Mouse (Mus musculus) midbrain, embryonic 10.5 days (tissue): ENCODE data around the gene Ing3. TPM values are rescaled to one million over a fixed set of nuclear protein-coding genes. Genes with fewer than 3 reads are reported as not detected.
A peak's percentile ranks its signal among the peaks of the same experiment; 100 is the strongest.

Source experiments
- DNase-seq: peaks from one replicate; pipeline ENCODE4 v3.0.0-alpha.2; 2017; ENCODE audit warnings: low spot score
- H3K27ac ChIP-seq: fragments of 300-500 bp; sonication (generic); replicated peaks from 2 replicates; pipeline ENCODE4 v1.5.1; 2016; ENCODE audit warnings: mild to moderate bottlenecking
- H3K27me3 ChIP-seq: fragments of 300-500 bp; sonication (generic); 2 replicates; pipeline ENCODE4 v1.6.1; 2016; ENCODE audit warnings: low read depth, mild to moderate bottlenecking; ENCODE audit not compliant: poor library complexity, severe bottlenecking
- H3K36me3 ChIP-seq: fragments of 300-500 bp; sonication (generic); 2 replicates; pipeline ENCODE4 v1.6.1; 2016; ENCODE audit warnings: mild to moderate bottlenecking, moderate library complexity
- H3K4me1 ChIP-seq: fragments of 300-500 bp; sonication (generic); 2 replicates; pipeline ENCODE4 v1.6.1; 2016
- H3K4me3 ChIP-seq: fragments of 300-500 bp; sonication (generic); 2 replicates; pipeline ENCODE4 v1.5.1; 2016; ENCODE audit warnings: mild to moderate bottlenecking, moderate library complexity
- H3K9me3 ChIP-seq: fragments of 300-500 bp; sonication (generic); replicated peaks from 2 replicates; pipeline ENCODE4 v1.6.1; 2016; ENCODE audit warnings: mild to moderate bottlenecking
- WGBS: fragments of 180-500 bp; shearing (Covaris S2); methylation state at CpG from one replicate; pipeline ENCODE4 v1.1.7; 2016; 5-methylcytosine and 5-hydroxymethylcytosine counted together
- polyA plus RNA-seq: library from polyadenylated mRNA; unstranded; fragments of >200 nt; fragmentation: Nextera tagmentation; extraction: Ambion mirVana; gene quantifications from 2 replicates; pipeline ENCODE4 v1.2.1, GENCODE M21; 2016

The Ing3 gene
- polyA plus RNA-seq, 1 experiment from 2014 or later: 55.8 TPM

DNA sequence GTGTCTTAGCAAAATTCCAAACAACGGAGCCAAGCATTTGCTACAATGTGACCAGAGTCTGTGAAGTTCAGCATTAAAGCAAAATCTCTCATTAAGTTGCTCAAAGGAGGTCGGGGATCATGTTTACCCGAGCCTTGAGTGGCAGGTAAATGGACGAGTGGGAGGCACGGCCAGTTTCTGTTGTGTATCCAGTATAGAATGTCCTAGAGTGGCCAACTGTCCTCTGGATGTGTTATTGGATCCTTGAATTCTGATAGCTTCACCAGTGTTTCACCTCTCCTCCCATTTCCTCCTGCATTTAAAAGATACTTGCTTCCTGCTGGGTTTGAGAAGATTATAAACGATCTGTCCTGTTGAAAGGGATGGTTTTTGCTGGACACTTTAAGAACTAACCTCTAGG is 50.7 kb downstream of the Ing3 start:
- Histone ChIP-seq H3K4me1 (peaks cover 18% of the 10 kb centered on the region), H3K4me3 (no peak overlapping the region), H3K27ac (no peak overlapping the region), H3K9me3 (no peaks in the 10 kb centered on the region), H3K27me3 (peaks cover 15% of the 10 kb centered on the region), H3K36me3 (no peaks in the 10 kb centered on the region)
- 56% methylated on average over 6 of the region's 6 CpGs for WGBS
- no peak for DNase-seq

DNA sequence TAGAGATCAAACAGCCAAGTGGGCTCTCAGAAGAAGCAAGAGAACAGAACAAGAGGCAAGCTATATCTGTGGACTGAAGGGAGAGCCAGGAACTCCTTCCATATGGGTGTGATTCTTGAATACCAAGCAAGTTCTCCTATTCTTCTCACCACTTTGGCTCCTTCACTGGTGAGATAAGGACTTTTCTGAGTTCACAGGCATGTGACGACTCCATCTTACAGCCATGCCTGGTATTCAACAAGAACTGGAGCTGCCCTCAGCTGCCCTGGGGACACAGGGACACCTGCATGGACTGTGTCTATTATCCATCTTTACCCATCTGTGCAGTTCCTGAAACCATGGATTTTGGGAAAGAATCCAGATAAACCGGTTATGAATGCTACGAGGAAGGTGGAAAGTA is 51.5 kb downstream of the Ing3 start:
- H3K4me1 ChIP-seq: peaks cover 18% of the 10 kb centered on the region
- H3K36me3 ChIP-seq: no peaks in the 10 kb centered on the region
- no peaks in the 10 kb centered on the region for H3K9me3 ChIP-seq
- peaks cover 15% of the 10 kb centered on the region for H3K27me3 ChIP-seq
- no peak overlapping the region for H3K4me3 ChIP-seq
- no peak for DNase-seq
- H3K27ac ChIP-seq: no peak overlapping the region
- 97% methylated on average over 3 of the region's 3 CpGs for WGBS

DNA sequence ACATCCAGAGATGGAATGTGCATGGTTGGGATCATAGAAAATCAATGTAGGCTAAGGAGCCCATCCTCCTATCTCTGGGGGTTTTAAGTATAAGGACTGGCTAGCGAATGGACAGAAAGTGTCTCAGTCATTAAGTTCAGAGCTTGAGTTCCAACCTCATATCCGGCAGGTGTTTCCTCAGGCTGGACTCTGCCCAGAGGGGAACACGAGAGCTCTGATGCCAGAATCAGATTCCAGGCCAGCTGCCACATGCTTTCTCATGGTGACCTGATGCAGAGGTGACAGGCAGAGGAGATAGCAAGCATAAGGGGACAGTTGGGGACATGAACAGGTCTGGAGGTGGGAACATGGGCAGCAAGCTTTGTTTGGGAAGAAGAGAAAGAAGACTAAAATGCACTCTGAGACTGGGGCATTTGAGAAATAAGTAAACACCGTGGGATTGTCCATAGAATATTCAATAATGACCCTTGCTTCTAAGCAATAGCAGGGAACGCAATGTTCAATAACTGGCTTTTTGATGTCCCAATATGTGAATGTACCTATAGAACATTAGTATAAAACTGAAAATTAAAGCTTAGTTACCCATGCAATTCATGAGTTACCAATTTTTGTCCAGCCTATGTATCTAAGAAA is 52.0 kb downstream of the Ing3 start:
- DNase-seq: no peak
- H3K27me3 ChIP-seq: peaks cover 15% of the 10 kb centered on the region
- H3K36me3 ChIP-seq: no peaks in the 10 kb centered on the region
- H3K4me3 ChIP-seq: no peak overlapping the region
- 91% methylated on average over 5 of the region's 5 CpGs for whole genome bisulfite sequencing
- H3K4me1 ChIP-seq: peaks cover 18% of the 10 kb centered on the region
- no peaks in the 10 kb centered on the region for H3K9me3 ChIP-seq
- H3K27ac ChIP-seq: no peak overlapping the region

GRCm38 (mm10) chr6:22002521-22003199 is 53.3 kb downstream of the Ing3 start:
- no peak overlapping the region for H3K4me3 ChIP-seq
- no peaks in the 10 kb centered on the region for H3K36me3 ChIP-seq
- H3K4me1 ChIP-seq: peaks cover 18% of the 10 kb centered on the region
- 31% methylated on average over 17 of the region's 17 CpGs for WGBS
- H3K27ac ChIP-seq: no peak overlapping the region
- no peak for DNase-seq
- no peaks in the 10 kb centered on the region for H3K9me3 ChIP-seq
- H3K27me3 ChIP-seq: peaks cover 15% of the 10 kb centered on the region

DNA sequence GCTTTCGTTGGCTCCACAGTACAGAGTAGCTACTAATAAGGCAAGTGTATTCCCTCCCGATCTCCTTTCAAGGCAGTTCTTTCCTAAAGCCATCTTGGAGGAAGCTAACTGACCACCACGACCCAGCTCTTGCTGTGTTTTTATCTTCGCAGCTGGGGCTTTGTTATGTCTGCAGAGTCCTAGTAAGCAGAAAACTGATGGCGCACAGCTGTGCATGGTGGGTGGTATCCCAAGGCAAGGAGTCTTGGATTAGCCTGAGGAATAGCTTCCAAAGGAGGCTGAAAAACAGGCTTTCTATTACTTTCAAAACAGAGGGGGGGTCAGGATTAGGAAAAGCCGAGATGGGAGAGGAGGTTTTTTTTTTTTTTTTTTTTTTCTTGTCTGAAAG is 53.8 kb downstream of the Ing3 start:
- DNase-seq: peak; percentile 61
- Histone ChIP-seq H3K27ac (no peak overlapping the region), H3K27me3 (peaks cover 15% of the 10 kb centered on the region), H3K4me1 (peaks cover 18% of the 10 kb centered on the region), H3K4me3 (no peak overlapping the region), H3K9me3 (no peaks in the 10 kb centered on the region), H3K36me3 (no peaks in the 10 kb centered on the region)
- 8% methylated on average over 6 of the region's 6 CpGs for WGBS

DNA sequence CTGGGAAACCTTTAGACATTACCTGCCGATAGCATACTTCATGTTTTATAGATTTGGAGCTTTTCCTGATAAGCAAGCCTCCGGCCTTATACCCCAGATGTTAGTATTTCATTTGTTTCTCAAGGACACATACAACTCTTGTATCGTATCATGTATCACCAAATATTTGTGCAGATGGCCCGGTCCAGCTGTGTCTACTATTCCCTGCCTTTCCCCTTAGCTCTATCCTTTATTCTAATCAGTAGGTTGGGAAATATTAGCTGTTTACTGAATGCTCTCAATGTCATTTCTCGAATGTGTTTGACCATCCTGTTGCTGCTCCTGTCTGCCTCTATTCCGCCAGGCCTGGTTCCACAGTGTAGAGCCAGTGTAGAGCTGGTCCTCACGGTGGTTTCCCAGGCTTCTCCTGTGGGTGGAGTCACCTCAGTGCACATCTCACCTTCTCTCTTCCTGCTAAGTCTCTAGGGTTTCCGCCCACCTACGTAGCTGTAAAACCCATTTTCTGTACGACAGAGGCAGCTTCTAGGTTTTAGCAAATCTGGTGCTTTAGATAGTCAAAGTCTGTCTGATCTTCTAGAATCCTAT is 54.7 kb downstream of the Ing3 start:
- Histone ChIP-seq H3K4me1 (peaks cover 16% of the 10 kb centered on the region), H3K27ac (no peak overlapping the region), H3K9me3 (no peaks in the 10 kb centered on the region), H3K4me3 (no peak overlapping the region), H3K27me3 (peaks cover 15% of the 10 kb centered on the region), H3K36me3 (no peaks in the 10 kb centered on the region)
- DNase-seq: no peak
- WGBS: 82% methylated on average over 10 of the region's 10 CpGs

GRCm38 (mm10) chr6:22008346-22008745 is 59.0 kb downstream of the Ing3 start:
- Histone ChIP-seq H3K4me3 (no peak overlapping the region), H3K36me3 (no peaks in the 10 kb centered on the region), H3K27me3 (0 out of 2 replicates have a peak, but pooled peaks cover 6% of the 10 kb centered on the region), H3K27ac (no peak overlapping the region), H3K4me1 (peaks cover 4% of the 10 kb centered on the region), H3K9me3 (no peaks in the 10 kb centered on the region)
- 94% methylated on average over 7 of the region's 7 CpGs for WGBS
- no peak for DNase-seq

DNA sequence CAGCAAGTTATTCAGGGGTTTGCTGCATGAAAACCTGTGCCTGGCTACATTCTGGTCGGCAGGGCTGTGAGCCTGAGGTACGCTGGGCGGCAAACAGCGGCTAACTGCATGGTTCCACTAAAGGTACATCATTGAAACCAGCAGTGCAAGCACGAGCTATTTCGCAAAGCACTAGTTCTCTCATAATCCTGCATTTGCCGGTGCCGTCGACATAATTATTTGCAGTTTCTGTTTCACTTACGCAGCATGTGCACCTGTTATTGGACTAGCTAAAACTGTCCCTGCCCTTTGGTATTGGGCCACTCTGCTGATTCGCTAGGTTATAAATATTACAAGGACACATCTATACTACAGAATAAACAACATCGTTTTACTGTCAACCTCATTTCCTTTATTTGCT is 60.9 kb downstream of the Ing3 start:
- Histone ChIP-seq H3K27me3 (no peaks in the 10 kb centered on the region), H3K9me3 (no peaks in the 10 kb centered on the region), H3K4me3 (no peak overlapping the region), H3K4me1 (no peaks in the 10 kb centered on the region), H3K27ac (no peak overlapping the region), H3K36me3 (no peaks in the 10 kb centered on the region)
- 92% methylated on average over 12 of the region's 12 CpGs for WGBS
- no peak for DNase-seq

DNA sequence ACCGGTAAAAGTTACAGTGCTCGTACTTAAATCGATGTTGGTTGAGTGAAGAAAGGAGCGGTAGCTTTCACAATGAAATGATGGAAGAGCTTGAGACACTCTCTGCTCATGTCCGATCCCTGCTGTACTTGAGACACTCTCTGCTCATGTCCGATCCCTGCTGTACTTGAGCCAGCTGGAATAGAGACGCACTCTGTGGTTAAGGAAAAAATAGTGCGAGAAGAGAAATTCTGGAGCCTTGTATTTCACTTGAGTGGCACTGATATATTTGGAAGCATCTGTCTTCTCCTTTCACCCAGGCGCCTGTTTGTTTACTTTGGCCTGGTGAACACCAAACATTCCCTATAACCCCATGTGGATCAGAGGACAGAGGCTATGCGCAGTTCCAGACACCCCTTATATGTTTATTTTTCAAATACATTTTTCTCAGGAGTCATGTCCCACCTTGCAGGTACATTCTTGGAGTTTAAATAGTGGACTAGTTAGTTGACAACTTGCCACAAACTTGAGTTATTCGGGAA is 61.5 kb downstream of the Ing3 start:
- DNase-seq: no peak
- Histone ChIP-seq H3K4me3 (no peak overlapping the region), H3K27me3 (no peaks in the 10 kb centered on the region), H3K27ac (no peak overlapping the region), H3K4me1 (no peaks in the 10 kb centered on the region), H3K9me3 (no peaks in the 10 kb centered on the region), H3K36me3 (no peaks in the 10 kb centered on the region)
- WGBS: 91% methylated on average over 11 of the region's 11 CpGs

GRCm38 (mm10) chr6:22011546-22011945 is 62.2 kb downstream of the Ing3 start:
- 87% methylated on average over 2 of the region's 2 CpGs for WGBS
- H3K36me3 ChIP-seq: no peaks in the 10 kb centered on the region
- H3K9me3 ChIP-seq: no peaks in the 10 kb centered on the region
- no peaks in the 10 kb centered on the region for H3K27me3 ChIP-seq
- H3K4me1 ChIP-seq: no peaks in the 10 kb centered on the region
- DNase-seq: no peak
- no peak overlapping the region for H3K4me3 ChIP-seq
- H3K27ac ChIP-seq: no peak overlapping the region

DNA sequence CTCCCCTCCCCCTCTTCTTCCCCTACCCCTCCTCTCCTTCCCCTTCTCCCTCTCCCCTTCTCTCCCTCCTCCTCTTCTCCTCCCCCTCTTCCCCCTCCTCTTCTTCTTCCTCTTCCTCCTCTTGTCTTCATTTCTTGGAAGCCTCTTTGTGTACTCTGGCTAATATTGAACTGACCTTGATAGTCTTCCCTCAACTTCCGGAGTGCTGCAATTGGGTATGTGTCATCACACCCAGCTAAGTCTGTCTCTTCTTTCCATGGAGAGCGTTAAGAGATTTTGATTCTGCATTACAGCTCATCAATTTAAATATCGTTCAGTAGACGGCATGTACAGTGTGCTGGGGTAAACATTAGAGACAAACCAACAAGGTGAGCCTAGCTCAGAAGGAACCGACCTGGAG is 62.7 kb downstream of the Ing3 start:
- no peak overlapping the region for H3K4me3 ChIP-seq
- DNase-seq: no peak
- no peak overlapping the region for H3K27ac ChIP-seq
- no peaks in the 10 kb centered on the region for H3K9me3 ChIP-seq
- WGBS: 91% methylated on average over 5 of the region's 5 CpGs
- H3K4me1 ChIP-seq: no peaks in the 10 kb centered on the region
- H3K36me3 ChIP-seq: no peaks in the 10 kb centered on the region
- H3K27me3 ChIP-seq: no peaks in the 10 kb centered on the region

- no peaks in the 10 kb centered on the region for H3K27me3 ChIP-seq
- no peak overlapping the region for H3K4me3 ChIP-seq
- H3K27ac ChIP-seq: no peak overlapping the region
- DNase-seq: no peak
- 86% methylated on average over 5 of the region's 5 CpGs for WGBS
- no peaks in the 10 kb centered on the region for H3K9me3 ChIP-seq
- no peaks in the 10 kb centered on the region for H3K36me3 ChIP-seq
- no peaks in the 10 kb centered on the region for H3K4me1 ChIP-seq
These were observed 63.1 kb downstream of the Ing3 start for GRCm38 (mm10) chr6:22012501-22012900.

DNA sequence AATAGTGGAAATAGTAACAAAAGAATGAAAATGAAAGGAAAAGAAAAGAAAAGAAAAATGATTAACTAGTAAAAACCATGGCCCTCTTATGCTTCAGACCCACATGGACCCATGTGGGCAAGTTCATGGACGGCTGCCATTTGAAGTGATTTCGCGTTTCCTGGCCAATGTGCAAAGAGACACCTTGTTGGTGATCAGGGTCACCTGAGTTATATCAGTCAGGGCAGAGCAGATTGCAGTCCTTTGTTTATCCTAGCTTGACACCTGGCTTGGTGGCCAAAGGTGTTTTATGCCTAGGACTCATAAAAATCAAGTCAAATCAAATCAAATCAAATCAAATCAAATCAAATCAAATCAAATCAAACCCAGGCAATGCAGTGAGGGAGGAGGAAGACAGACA is 64.0 kb downstream of the Ing3 start:
- Histone ChIP-seq H3K27ac (no peak overlapping the region), H3K4me3 (no peak overlapping the region), H3K27me3 (no peaks in the 10 kb centered on the region), H3K4me1 (no peaks in the 10 kb centered on the region), H3K9me3 (no peaks in the 10 kb centered on the region), H3K36me3 (no peaks in the 10 kb centered on the region)
- WGBS: 91% methylated on average over 3 of the region's 3 CpGs
- no peak for DNase-seq
